Mouse (Mus musculus) liver, embryonic 11.5 days (tissue): ENCODE measurements around the gene Cdkn2d. TPM values are rescaled to one million over a fixed set of nuclear protein-coding genes. Genes with fewer than 3 reads are reported as not detected.

Experiments
- ATAC-seq: fragments of 200-750 bp; cut with Nextera tagmentation; replicated peaks from 2 replicates; pipeline ENCODE4 v1.8.0; 2017; ENCODE audit warnings: moderate number of reproducible peaks, mild to moderate bottlenecking, moderate TSS enrichment, moderate library complexity; ENCODE audit not compliant: low FRiP score
- DNase-seq: peaks from one replicate; pipeline ENCODE4 v3.0.0-alpha.2; 2017; ENCODE audit warnings: low spot score
- H3K27ac ChIP-seq: fragments of 300-500 bp; sonication (generic); 2 replicates; pipeline ENCODE4 v1.5.1; 2014; ENCODE audit warnings: mild to moderate bottlenecking, low read depth, low read length, control low read depth
- H3K27me3 ChIP-seq: fragments of 300-500 bp; sonication (generic); replicated peaks from 2 replicates; pipeline ENCODE4 v1.6.1; 2014; ENCODE audit warnings: low read length, mixed read lengths; ENCODE audit not compliant: control insufficient read depth, insufficient read depth
- H3K36me3 ChIP-seq: fragments of 300-500 bp; sonication (generic); 2 replicates; pipeline ENCODE4 v1.6.1; 2014; ENCODE audit warnings: mild to moderate bottlenecking, low read length, moderate library complexity, mixed read lengths; ENCODE audit not compliant: control insufficient read depth, insufficient read depth
- H3K4me1 ChIP-seq: fragments of 300-500 bp; sonication (generic); replicated peaks from 2 replicates; pipeline ENCODE4 v1.6.1; 2014; ENCODE audit warnings: low read length, mixed read lengths; ENCODE audit not compliant: control insufficient read depth, insufficient read depth
- H3K4me2 ChIP-seq: fragments of 300-500 bp; sonication (generic); 2 replicates; pipeline ENCODE4 v1.6.1; 2014; ENCODE audit warnings: mild to moderate bottlenecking, control low read depth, moderate library complexity
- H3K4me3 ChIP-seq: fragments of 300-500 bp; sonication (generic); 2 replicates; pipeline ENCODE4 v1.5.1; 2014; ENCODE audit warnings: low read depth, low read length, control low read depth
- H3K9ac ChIP-seq: fragments of 300-500 bp; sonication (generic); 2 replicates; pipeline ENCODE4 v1.6.1; 2014; ENCODE audit warnings: low read depth, low read length, control low read depth
- H3K9me3 ChIP-seq: fragments of 300-500 bp; sonication (generic); 2 replicates; pipeline ENCODE4 v1.6.1; 2016; ENCODE audit warnings: low read length, inconsistent platforms, mixed read lengths; ENCODE audit not compliant: control insufficient read depth
- WGBS: fragments of 180-500 bp; shearing (Covaris S2); extraction: QIAGEN DNeasy Blood & Tissue Kit; methylation state at CpG from one replicate; pipeline ENCODE4 v1.1.7; 2014; 5-methylcytosine and 5-hydroxymethylcytosine counted together
- polyA plus RNA-seq: library from polyadenylated mRNA; unstranded; fragments of >200 nt; fragmentation: Nextera tagmentation; extraction: Ambion mirVana; gene quantifications from 2 replicates; pipeline ENCODE4 v1.2.1, GENCODE M21; 2014

Cdkn2d gene
- polyA plus RNA-seq, 1 experiment from 2014 or later = 48.2 TPM

GRCm38 (mm10) chr9:21241343-21241742 is 49.9 kb downstream of the Cdkn2d start:
- ATAC-seq (no peak), DNase-seq (peak; percentile 81)
- H3K27me3 ChIP-seq = peaks cover 43% of the 10 kb centered on the region
- no peak overlapping the region for H3K9ac ChIP-seq
- peaks cover 4% of the 10 kb centered on the region; the same call in 1 of the 2 replicates for H3K36me3 ChIP-seq
- H3K4me1 ChIP-seq = peaks cover 21% of the 10 kb centered on the region
- H3K4me3 ChIP-seq = no peak overlapping the region
- no peak overlapping the region for H3K27ac ChIP-seq
- WGBS = 8% methylated on average over 11 of the region's 11 CpGs
- H3K9me3 ChIP-seq = no peaks in the 10 kb centered on the region
- H3K4me2 ChIP-seq = no peak overlapping the region

- peaks cover 24% of the 10 kb centered on the region for H3K27me3 ChIP-seq
- peak overlapping the region; percentile 97 for H3K4me3 ChIP-seq
- ATAC-seq = no peak; the same call in 1 of the 2 replicates
- peak overlapping the region; percentile 100 for H3K9ac ChIP-seq
- 26% methylated on average over 4 of the region's 4 CpGs for WGBS
- peak overlapping the region; percentile 96 for H3K4me2 ChIP-seq
- H3K9me3 ChIP-seq = no peaks in the 10 kb centered on the region
- no peak for DNase-seq
- peak overlapping the region; percentile 98 for H3K27ac ChIP-seq
- H3K4me1 ChIP-seq = peaks cover 22% of the 10 kb centered on the region
- peaks cover 18% of the 10 kb centered on the region for H3K36me3 ChIP-seq
Measured at GRCm38 (mm10) chr9:21239465-21239848, 51.8 kb downstream of the Cdkn2d start.

- H3K4me1 ChIP-seq = peaks cover 17% of the 10 kb centered on the region
- ATAC-seq (peak; percentile 85), DNase-seq (peak; percentile 86)
- H3K9me3 ChIP-seq = no peaks in the 10 kb centered on the region
- WGBS = under 1% methylated on average over 76 of the region's 90 CpGs
- H3K27ac ChIP-seq = peak within 1 kb of the TSS; percentile 98
- H3K4me2 ChIP-seq = peak within 1 kb of the TSS; percentile 96
- H3K9ac ChIP-seq = peak within 1 kb of the TSS; percentile 100
- peaks cover 20% of the 10 kb centered on the region for H3K36me3 ChIP-seq
- H3K4me3 ChIP-seq = peak within 1 kb of the TSS; percentile 97
- H3K27me3 ChIP-seq = peaks cover 19% of the 10 kb centered on the region
Measured at GRCm38 (mm10) chr9:21238733-21239464, 52.3 kb downstream of the Cdkn2d start, which contains the start of gene Keap1. Keap1 (minus strand) TSS chr9:21239361.

Other genes starting within 250 kb of the Cdkn2d start
- 0.67 and 1.4 TPM in 2 replicates for gene Zglp1, start 224.3 kb downstream of the Cdkn2d start, polyA plus RNA-seq
- gene Gm49373, start 218.3 kb downstream of the Cdkn2d start, polyA plus RNA-seq = 0.53 and 1.4 TPM in 2 replicates
- 74.9 and 75.1 TPM in 2 replicates for gene Fdx1l, start 217.8 kb downstream of the Cdkn2d start, polyA plus RNA-seq
- 4.2 and 4.3 TPM in 2 replicates for gene Gm38431, start 199.4 kb downstream of the Cdkn2d start, polyA plus RNA-seq
- 89.8 and 94.0 TPM in 2 replicates for gene Raver1, start 199.4 kb downstream of the Cdkn2d start, polyA plus RNA-seq
- 11.5 and 13.8 TPM in 2 replicates for gene Tyk2, start 160.2 kb downstream of the Cdkn2d start, polyA plus RNA-seq
- gene Cdc37, start 141.4 kb downstream of the Cdkn2d start, polyA plus RNA-seq = 334 and 347 TPM in 2 replicates
- gene Pde4a, start 125.7 kb downstream of the Cdkn2d start, polyA plus RNA-seq = 5.3 and 5.4 TPM in 2 replicates
- gene Keap1, start 52.0 kb downstream of the Cdkn2d start, polyA plus RNA-seq = 43.8 and 45.1 TPM in 2 replicates
- gene S1pr5, start 43.0 kb downstream of the Cdkn2d start, polyA plus RNA-seq = not detected in 2 replicates
- gene Atg4d, start 26.1 kb downstream of the Cdkn2d start, polyA plus RNA-seq = 57.0 and 61.1 TPM in 2 replicates
- 19.3 and 24.2 TPM in 2 replicates for gene Kri1, start 3.4 kb downstream of the Cdkn2d start, polyA plus RNA-seq
- 1.2 and 1.6 TPM in 2 replicates for gene Ap1m2, start 20.9 kb upstream of the Cdkn2d start, polyA plus RNA-seq
- gene Slc44a2, start 29.3 kb upstream of the Cdkn2d start, polyA plus RNA-seq = 57.2 and 61.2 TPM in 2 replicates
- 141 and 149 TPM in 2 replicates for gene Ilf3, start 76.5 kb upstream of the Cdkn2d start, polyA plus RNA-seq
- 59.2 and 60.2 TPM in 2 replicates for gene Qtrt1, start 120.4 kb upstream of the Cdkn2d start, polyA plus RNA-seq
- 72.7 and 79.5 TPM in 2 replicates for gene Dnm2, start 133.5 kb upstream of the Cdkn2d start, polyA plus RNA-seq
- 68.6 and 70.2 TPM in 2 replicates for gene Tmed1, start 218.8 kb upstream of the Cdkn2d start, polyA plus RNA-seq
- gene AB124611, start 234.8 kb upstream of the Cdkn2d start, polyA plus RNA-seq = 3.7 and 4.3 TPM in 2 replicates